Mouse (Mus musculus): ENCODE data around the gene Necap2.
A peak's percentile ranks its signal among the peaks of the same experiment; 100 is the strongest.

Gene Necap2

GRCm38 (mm10) chr4:141077681-141078509 lies at the start of gene Necap2:
TSS of gene Necap2 (minus strand) at chr4:141078357.
- peak; percentile 96 to 97 for DNase-seq

GRCm38 (mm10) chr4:141123065-141123464 lies 44.9 kb upstream of the Necap2 start:
- no peak for DNase-seq

GRCm38 (mm10) chr4:141122663-141123062 lies 44.5 kb upstream of the Necap2 start:
- no peak for DNase-seq

GRCm38 (mm10) chr4:141120700-141121099 lies 42.5 kb upstream of the Necap2 start:
- DNase-seq: peak; percentile 38 to 47

- peak in 1 of 2 experiments; percentile 39 for DNase-seq
These were observed 40.5 kb upstream of the Necap2 start for GRCm38 (mm10) chr4:141118691-141119090.

GRCm38 (mm10) chr4:141115398-141115797 lies 37.2 kb upstream of the Necap2 start:
- no peak for DNase-seq

- DNase-seq: peak in 1 of 2 experiments; percentile 32
These were observed 36.4 kb upstream of the Necap2 start for GRCm38 (mm10) chr4:141114521-141114981.

- DNase-seq: no peak
These were observed 35.7 kb upstream of the Necap2 start for GRCm38 (mm10) chr4:141113831-141114230.

- DNase-seq: no peak
These were observed 30.1 kb upstream of the Necap2 start for GRCm38 (mm10) chr4:141108196-141108732.

- DNase-seq: no peak
These were observed 28.5 kb upstream of the Necap2 start for GRCm38 (mm10) chr4:141106526-141107183.

- no peak for DNase-seq
These were observed 23.7 kb upstream of the Necap2 start for GRCm38 (mm10) chr4:141101855-141102254.

- no peak for DNase-seq
These were observed 23.1 kb upstream of the Necap2 start for GRCm38 (mm10) chr4:141101291-141101690.

- DNase-seq: no peak
These were observed 21.8 kb upstream of the Necap2 start for GRCm38 (mm10) chr4:141099956-141100355.

- no peak for DNase-seq
These were observed 20.8 kb upstream of the Necap2 start for GRCm38 (mm10) chr4:141098935-141099334.

GRCm38 (mm10) chr4:141096710-141097109 lies 18.6 kb upstream of the Necap2 start:
- DNase-seq: no peak

GRCm38 (mm10) chr4:141095016-141095415 lies 16.9 kb upstream of the Necap2 start:
- DNase-seq: no peak

GRCm38 (mm10) chr4:141088714-141089113 lies 10.6 kb upstream of the Necap2 start:
- DNase-seq: no peak

GRCm38 (mm10) chr4:141088033-141088432 lies 9.9 kb upstream of the Necap2 start, which contains the start of gene Spata21:
TSS of gene Spata21 (plus strand) at chr4:141088333.
- DNase-seq: no peak

GRCm38 (mm10) chr4:141086862-141087261 lies 8.7 kb upstream of the Necap2 start:
- DNase-seq: no peak

- DNase-seq: peak in 1 of 2 experiments; percentile 21
These were observed 467 bp upstream of the Necap2 start for GRCm38 (mm10) chr4:141078510-141079137.

- DNase-seq: peak in 1 of 2 experiments; percentile 10
These were observed 1.2 kb downstream of the Necap2 start for GRCm38 (mm10) chr4:141076761-141077506.

GRCm38 (mm10) chr4:141074109-141074508 lies 4.0 kb downstream of the Necap2 start:
- peak in 1 of 2 experiments; percentile 3 for DNase-seq
